Mouse (Mus musculus) hindbrain, embryonic 16.5 days (tissue): Measurements from ENCODE around the gene Dpf3. TPM values are rescaled to one million over a fixed set of nuclear protein-coding genes. Genes with fewer than 3 reads are reported as not detected.

Experiments used
- ATAC-seq: fragments of 200-750 bp; cut with Nextera tagmentation; 2 replicates; pipeline ENCODE4 v1.8.0; 2017; ENCODE audit warnings: moderate TSS enrichment, moderate library complexity
- H3K27ac ChIP-seq: fragments of 300-500 bp; sonication (generic); 2 replicates; pipeline ENCODE4 v1.5.1; 2014; ENCODE audit warnings: low read depth, mild to moderate bottlenecking, control low read depth, low read length, moderate library complexity
- H3K27me3 ChIP-seq: fragments of 300-500 bp; sonication (generic); replicated peaks from 2 replicates; pipeline ENCODE4 v1.6.1; 2014; ENCODE audit warnings: low read length; ENCODE audit not compliant: control insufficient read depth, insufficient read depth
- H3K36me3 ChIP-seq: fragments of 300-500 bp; sonication (generic); 2 replicates; pipeline ENCODE4 v1.6.1; 2014; ENCODE audit warnings: mild to moderate bottlenecking, low read length, moderate library complexity, mixed read lengths; ENCODE audit not compliant: control insufficient read depth, insufficient read depth
- H3K4me1 ChIP-seq: fragments of 300-500 bp; sonication (generic); 2 replicates; pipeline ENCODE4 v1.6.1; 2014; ENCODE audit warnings: low read depth, low read length; ENCODE audit not compliant: control insufficient read depth, insufficient read depth
- H3K4me2 ChIP-seq: fragments of 300-500 bp; sonication (generic); 2 replicates; pipeline ENCODE4 v1.6.1; 2014; ENCODE audit warnings: mild to moderate bottlenecking, low read length, control low read depth, moderate library complexity
- H3K4me3 ChIP-seq: fragments of 300-500 bp; sonication (generic); 2 replicates; pipeline ENCODE4 v1.5.1; 2014; ENCODE audit warnings: mild to moderate bottlenecking, low read length, control low read depth, moderate library complexity
- H3K9ac ChIP-seq: fragments of 300-500 bp; sonication (generic); 2 replicates; pipeline ENCODE4 v1.6.1; 2014; ENCODE audit warnings: low read depth, mild to moderate bottlenecking, control low read depth, low read length, moderate library complexity
- H3K9me3 ChIP-seq: fragments of 300-500 bp; sonication (generic); 2 replicates; pipeline ENCODE4 v1.6.1; 2014; ENCODE audit warnings: mild to moderate bottlenecking, low read length, moderate library complexity; ENCODE audit not compliant: control insufficient read depth
- WGBS: fragments of 180-500 bp; shearing (Covaris S2); extraction: QIAGEN DNeasy Blood & Tissue Kit; methylation state at CpG from one replicate; pipeline ENCODE4 v1.1.7; 2014; 5-methylcytosine and 5-hydroxymethylcytosine counted together
- polyA plus RNA-seq: library from polyadenylated mRNA; unstranded; fragments of >200 nt; fragmentation: Nextera tagmentation; extraction: Ambion mirVana; gene quantifications from 2 replicates; pipeline ENCODE4 v1.2.1, GENCODE M21; 2015

The Dpf3 gene
- polyA plus RNA-seq, 1 experiment from 2014 or later = 23.2 TPM

DNA sequence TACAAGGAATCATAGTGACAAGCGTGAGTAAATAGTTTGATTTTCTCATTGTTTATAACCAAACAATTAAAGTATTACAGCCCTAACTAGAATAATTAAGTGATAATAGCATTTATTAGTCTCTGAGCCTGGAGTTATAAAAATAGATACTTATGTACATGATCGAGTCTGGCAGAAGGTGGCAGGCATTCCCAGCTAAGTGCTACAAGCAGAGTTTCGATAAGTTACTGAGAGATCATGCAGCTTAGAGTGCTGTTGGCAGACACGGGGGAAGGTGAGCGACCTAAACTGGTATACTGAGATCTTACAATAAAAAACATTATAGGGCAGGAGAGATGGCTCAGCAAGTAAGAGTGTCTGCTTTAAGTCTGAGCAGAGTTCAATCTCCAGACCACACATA lies 3.9 kb downstream of the Dpf3 start:
- H3K9ac ChIP-seq = no peak overlapping the region
- no peaks in the 10 kb centered on the region for H3K36me3 ChIP-seq
- no peaks in the 10 kb centered on the region for H3K27me3 ChIP-seq
- WGBS = 69% methylated on average over 5 of the region's 5 CpGs
- no peak overlapping the region for H3K4me3 ChIP-seq
- H3K27ac ChIP-seq = no peak overlapping the region
- H3K4me1 ChIP-seq = peaks cover 17% of the 10 kb centered on the region
- no peaks in the 10 kb centered on the region for H3K9me3 ChIP-seq
- no peak for ATAC-seq
- no peak overlapping the region for H3K4me2 ChIP-seq

DNA sequence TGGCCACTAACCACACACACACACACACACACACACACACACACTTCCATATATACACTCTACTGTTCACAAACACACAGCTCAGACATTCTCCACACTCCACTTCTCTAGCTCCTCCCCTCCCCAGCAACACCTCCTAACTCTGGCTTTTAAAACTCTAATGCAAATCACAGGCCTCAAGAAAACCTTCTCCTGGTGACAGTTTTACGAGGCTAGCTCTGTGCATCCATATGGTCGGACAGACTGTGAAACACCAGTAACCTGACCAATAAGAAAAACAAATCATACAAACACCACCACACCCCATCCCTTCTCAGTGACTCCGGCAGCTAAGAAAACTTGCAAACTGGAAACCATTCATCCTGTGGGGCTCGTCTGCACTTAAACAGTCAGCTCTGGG lies 6.1 kb downstream of the Dpf3 start:
- Histone ChIP-seq H3K27me3 (no peaks in the 10 kb centered on the region), H3K27ac (no peak overlapping the region), H3K4me3 (no peak overlapping the region), H3K4me2 (no peak overlapping the region), H3K9me3 (no peaks in the 10 kb centered on the region), H3K4me1 (peaks cover 8% of the 10 kb centered on the region), H3K36me3 (no peaks in the 10 kb centered on the region), H3K9ac (no peak overlapping the region)
- no peak for ATAC-seq
- WGBS = 73% methylated on average over 4 of the region's 4 CpGs

DNA sequence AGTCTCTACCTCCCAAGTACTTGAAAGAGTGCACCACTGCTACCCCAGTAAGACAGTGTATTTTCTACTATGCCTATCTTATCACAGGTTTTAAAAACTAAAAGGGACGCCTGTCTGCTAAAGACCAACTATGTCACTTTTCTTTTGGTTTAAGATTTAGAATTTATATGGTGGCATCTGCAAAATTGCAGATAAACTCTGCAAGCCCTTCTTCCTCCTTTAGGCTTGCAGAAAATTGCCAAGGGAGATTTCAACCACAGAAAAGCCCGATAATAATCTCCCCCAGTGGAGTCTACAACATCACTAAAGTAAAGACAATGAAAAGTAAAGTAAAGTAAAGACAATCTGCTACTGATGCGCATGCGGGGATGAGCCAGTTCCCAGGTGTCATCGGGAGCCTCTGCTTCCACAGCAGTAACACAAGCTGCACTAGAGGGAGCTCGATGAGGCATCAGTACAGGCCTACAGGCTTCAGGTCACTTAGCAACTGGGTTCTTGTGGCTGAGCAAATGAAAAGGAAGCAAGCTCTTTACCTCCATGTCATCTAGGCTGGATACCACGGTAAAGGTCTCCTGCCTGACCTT lies 7.6 kb downstream of the Dpf3 start:
- no peak overlapping the region for H3K4me2 ChIP-seq
- H3K36me3 ChIP-seq = no peaks in the 10 kb centered on the region
- 72% methylated on average over 7 of the region's 7 CpGs for WGBS
- H3K4me1 ChIP-seq = peaks cover 17% of the 10 kb centered on the region
- no peak for ATAC-seq
- H3K9me3 ChIP-seq = no peaks in the 10 kb centered on the region
- H3K27me3 ChIP-seq = no peaks in the 10 kb centered on the region
- H3K9ac ChIP-seq = no peak overlapping the region
- no peak overlapping the region for H3K4me3 ChIP-seq
- H3K27ac ChIP-seq = no peak overlapping the region

DNA sequence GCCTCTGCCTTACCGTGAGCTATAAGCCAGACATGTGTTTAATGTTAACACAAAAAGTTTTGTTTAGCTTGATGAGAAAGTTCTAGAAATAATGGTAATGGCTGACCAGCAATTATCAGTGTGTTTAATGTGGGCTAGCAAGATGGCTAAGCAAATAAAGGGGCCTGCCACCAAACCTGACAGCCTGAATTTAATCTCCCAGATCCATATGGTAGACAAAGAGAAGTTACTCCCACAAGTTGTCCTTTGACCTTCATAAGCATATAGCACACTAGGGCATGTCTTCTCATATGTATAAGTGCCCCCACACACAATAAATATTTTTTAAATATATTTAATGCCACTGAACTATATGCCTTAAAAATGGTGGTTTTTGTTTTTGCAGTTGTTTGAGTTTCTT lies 8.4 kb downstream of the Dpf3 start:
- H3K36me3 ChIP-seq = no peaks in the 10 kb centered on the region
- peaks cover 11% of the 10 kb centered on the region for H3K4me1 ChIP-seq
- WGBS = 89% methylated on average over 1 of the region's 1 CpGs
- no peaks in the 10 kb centered on the region for H3K9me3 ChIP-seq
- H3K27ac ChIP-seq = no peak overlapping the region
- no peak overlapping the region for H3K4me2 ChIP-seq
- no peak overlapping the region for H3K9ac ChIP-seq
- no peak for ATAC-seq
- H3K4me3 ChIP-seq = no peak overlapping the region
- no peaks in the 10 kb centered on the region for H3K27me3 ChIP-seq

DNA sequence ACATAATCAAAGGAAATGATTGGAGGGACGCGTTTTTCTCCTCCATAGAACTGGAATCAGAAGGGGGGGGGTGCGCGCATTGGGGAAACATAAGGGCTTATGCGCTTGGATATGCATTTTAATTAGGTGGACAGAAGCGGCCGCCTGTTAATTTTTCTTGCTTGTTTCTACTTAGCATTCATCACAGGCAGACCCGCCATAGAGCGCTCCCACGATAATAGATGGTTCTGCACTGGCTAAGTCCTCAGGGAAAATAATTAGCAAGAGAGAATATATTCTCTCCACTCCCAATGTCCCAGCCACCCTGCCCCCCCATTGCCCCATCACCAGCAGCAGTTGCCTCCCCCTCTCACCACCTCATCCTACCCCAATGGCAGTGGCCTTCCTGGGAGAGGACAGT lies 11.2 kb downstream of the Dpf3 start:
- peaks cover 15% of the 10 kb centered on the region for H3K4me1 ChIP-seq
- whole genome bisulfite sequencing = 27% methylated on average over 10 of the region's 10 CpGs
- H3K9ac ChIP-seq = no peak overlapping the region
- no peaks in the 10 kb centered on the region for H3K9me3 ChIP-seq
- H3K4me3 ChIP-seq = no peak overlapping the region
- H3K4me2 ChIP-seq = peak overlapping the region; percentile 10; the same call in 1 of the 2 replicates
- no peaks in the 10 kb centered on the region for H3K27me3 ChIP-seq
- H3K36me3 ChIP-seq = no peaks in the 10 kb centered on the region
- H3K27ac ChIP-seq = no peak overlapping the region
- ATAC-seq = peak; percentile 40; the same call in 1 of the 2 replicates

DNA sequence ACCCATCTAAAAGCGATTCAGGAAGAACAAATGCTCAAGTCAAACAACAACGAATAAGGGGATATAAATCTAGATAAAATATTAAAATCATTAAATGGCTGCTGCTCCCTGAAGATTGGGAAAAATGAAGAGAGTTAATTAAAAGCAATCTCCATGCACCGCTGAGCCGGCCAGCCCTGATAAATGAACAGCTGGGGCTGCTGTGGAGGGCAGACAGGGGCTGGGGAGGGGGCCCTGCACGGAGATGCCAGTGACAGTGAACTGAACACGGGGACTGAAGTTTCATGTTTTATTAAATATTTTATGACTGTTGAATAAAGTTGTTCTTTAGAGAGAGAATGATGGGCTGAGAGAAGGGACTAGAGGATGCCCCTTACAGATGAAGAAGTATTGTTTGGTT lies 12.1 kb downstream of the Dpf3 start:
- Histone ChIP-seq H3K4me2 (no peak overlapping the region), H3K4me1 (peaks cover 15% of the 10 kb centered on the region), H3K27ac (no peak overlapping the region), H3K9ac (no peak overlapping the region), H3K9me3 (no peaks in the 10 kb centered on the region), H3K27me3 (no peaks in the 10 kb centered on the region), H3K4me3 (no peak overlapping the region), H3K36me3 (no peaks in the 10 kb centered on the region)
- no peak for ATAC-seq
- WGBS = 28% methylated on average over 6 of the region's 6 CpGs

DNA sequence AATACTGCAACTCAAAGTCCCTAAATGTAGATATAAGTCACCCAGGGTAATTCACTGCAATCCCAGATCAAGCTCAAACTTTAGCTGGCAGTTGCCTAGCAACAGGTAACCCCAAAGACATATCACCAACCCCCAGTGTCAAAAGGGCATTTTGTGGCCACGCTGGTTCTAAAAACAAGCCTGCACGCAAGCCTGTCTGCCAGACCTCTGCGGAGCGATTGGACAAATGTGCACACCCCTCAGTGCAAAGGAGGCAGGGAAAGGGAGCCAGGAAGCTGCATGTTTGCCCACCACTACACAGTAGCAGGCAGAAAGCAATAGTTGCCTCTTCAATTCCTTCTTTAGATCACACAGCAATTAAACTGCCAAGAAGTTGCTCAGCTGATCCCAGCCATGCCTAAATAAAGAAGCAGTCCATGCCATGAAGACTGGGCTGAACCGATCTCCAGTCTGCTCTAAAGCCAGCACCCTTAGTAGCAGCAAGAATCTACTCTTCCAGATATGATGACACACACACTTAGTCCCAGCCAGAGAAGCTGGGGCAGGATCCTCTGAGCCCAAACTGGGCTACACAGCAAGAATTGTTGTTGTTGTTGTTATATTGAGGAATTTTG lies 13.4 kb downstream of the Dpf3 start:
- Histone ChIP-seq H3K4me1 (peaks cover 15% of the 10 kb centered on the region), H3K27me3 (no peaks in the 10 kb centered on the region), H3K9me3 (no peaks in the 10 kb centered on the region), H3K9ac (no peak overlapping the region), H3K36me3 (no peaks in the 10 kb centered on the region), H3K4me2 (no peak overlapping the region), H3K4me3 (no peak overlapping the region), H3K27ac (no peak overlapping the region)
- ATAC-seq = 0 out of 2 replicates have a peak, but pooled peaks have one; percentile 45
- WGBS = 42% methylated on average over 5 of the region's 5 CpGs

DNA sequence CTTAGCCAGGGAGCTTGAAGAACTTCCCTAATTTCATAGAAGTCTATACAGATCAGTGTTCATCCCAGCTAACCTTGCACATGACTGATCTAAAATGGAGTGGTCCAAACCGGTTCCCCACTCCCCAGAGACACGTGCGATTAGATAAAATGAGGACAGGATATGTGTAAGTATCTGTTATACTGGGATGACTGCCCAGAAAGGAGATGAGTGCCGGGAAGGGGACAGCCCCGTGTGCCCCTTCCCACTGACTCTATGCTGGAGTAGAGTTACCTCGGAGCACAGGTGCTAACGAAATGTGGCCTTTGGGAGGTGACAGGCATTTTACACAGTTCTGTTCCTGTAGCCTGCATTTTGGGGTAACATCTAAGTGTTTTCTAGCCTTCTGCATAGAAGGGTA lies 15.8 kb downstream of the Dpf3 start:
- Histone ChIP-seq H3K9ac (no peak overlapping the region), H3K9me3 (no peaks in the 10 kb centered on the region), H3K4me1 (peaks cover 15% of the 10 kb centered on the region), H3K4me2 (no peak overlapping the region), H3K4me3 (no peak overlapping the region), H3K27me3 (no peaks in the 10 kb centered on the region), H3K27ac (no peak overlapping the region), H3K36me3 (no peaks in the 10 kb centered on the region)
- no peak for ATAC-seq
- 83% methylated on average over 7 of the region's 7 CpGs for WGBS

DNA sequence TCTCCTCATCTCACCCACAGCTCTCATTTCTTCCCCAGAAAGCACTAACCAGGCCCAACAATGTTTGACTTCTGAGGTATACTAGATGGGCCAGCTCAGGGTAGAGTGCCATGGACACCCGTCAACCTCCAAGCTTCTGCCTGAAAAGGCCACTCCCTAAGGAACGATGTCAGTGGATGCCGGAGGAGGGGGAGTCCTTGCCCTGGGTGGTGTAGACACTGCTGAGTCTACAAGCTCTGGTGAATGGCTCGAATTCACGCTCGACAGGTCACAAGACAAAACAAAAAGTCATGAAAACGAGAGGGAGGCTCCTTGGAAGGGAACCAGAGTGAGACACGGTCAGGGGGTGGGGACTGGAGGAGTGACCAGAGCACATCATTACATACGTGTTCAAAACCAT lies 17.4 kb downstream of the Dpf3 start:
- 29% methylated on average over 9 of the region's 9 CpGs for WGBS
- no peaks in the 10 kb centered on the region for H3K9me3 ChIP-seq
- H3K4me3 ChIP-seq = no peak overlapping the region

More for the DNA sequence above, 17.4 kb downstream of the Dpf3 start:
- peaks cover 4% of the 10 kb centered on the region for H3K4me1 ChIP-seq
- H3K27me3 ChIP-seq = no peaks in the 10 kb centered on the region
- no peak for ATAC-seq
- H3K9ac ChIP-seq = no peak overlapping the region
- H3K36me3 ChIP-seq = no peaks in the 10 kb centered on the region
- H3K4me2 ChIP-seq = no peak overlapping the region
- H3K27ac ChIP-seq = no peak overlapping the region
